Mouse (Mus musculus): Measurements from ENCODE around the gene Iah1.

- TF ChIP-seq CTCF (IDR thresholded peaks at IDR 0.05; ENCODE audit: low read depth, low read length) (no peak), GATA1 (IDR thresholded peaks at IDR 0.05; ENCODE audit: borderline replicate concordance, low read length) (no peak), POLR2AphosphoS5 (IDR thresholded peaks at IDR 0.05; ENCODE audit: insufficient replicate concordance, low read depth, low read length) (no peak)
These were observed 29.2 kb upstream of the Iah1 start for GRCm38 (mm10) chr12:21286712-21287650.
